Mouse (Mus musculus) retina, adult 2 months (tissue): ENCODE results near the gene Ist1.

Source experiments
- DNase-seq: peaks from one replicate; pipeline ENCODE4 v3.0.0-alpha.2; 2012; ENCODE audit warnings: low read depth, low spot score

Ist1 gene

DNA sequence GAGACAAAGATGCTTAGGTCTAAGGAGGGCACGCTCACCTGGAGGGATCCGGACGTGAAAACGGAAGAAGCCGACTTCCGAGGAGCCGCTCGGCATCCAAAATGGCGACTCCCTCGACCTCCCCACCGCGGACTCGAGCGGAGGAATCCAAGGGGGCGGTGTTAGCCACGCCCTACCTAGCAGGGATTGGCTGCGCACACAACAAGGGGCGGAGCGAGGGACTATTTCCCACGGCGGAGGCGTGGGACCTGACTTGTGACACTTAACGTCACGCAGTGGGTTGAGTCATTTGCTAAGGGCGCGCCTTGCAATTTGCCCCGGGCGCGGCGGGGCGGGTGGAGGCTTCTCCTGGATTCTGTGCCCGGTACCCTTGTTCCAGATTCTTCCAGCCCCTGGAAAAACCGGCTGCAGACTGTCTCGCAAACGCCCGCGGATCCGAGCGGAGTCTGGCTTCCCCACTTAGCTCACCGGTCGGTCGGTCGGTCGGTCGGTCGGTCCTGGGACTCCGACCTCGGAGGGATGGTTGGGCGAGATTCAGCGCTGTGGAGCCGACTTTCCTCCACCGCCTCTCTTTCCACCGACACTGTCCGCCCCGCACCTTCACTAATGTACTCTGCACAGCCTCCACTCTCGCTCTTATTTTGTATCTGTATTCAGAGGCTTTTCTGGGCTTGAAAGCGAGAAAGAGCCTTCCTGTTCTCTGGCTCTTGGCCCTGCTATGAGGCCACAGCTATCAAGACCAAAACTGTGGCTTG lies at the start of gene Ist1:
Gene Ist1 (minus strand): TSS at position 115 of the 755 bp plus-strand sequence.
- DNase-seq, result peak; percentile 98

- DNase-seq, result no peak
Observed at GRCm38 (mm10) chr8:109738049-109738380, 45.0 kb upstream of the Ist1 start.

GRCm38 (mm10) chr8:109737237-109738048 lies 44.4 kb upstream of the Ist1 start, which contains the start of gene Atxn1l:
Gene Atxn1l (minus strand): TSS chr8:109737739.
- DNase-seq, result peak; percentile 78

- DNase-seq, result no peak
Observed at GRCm38 (mm10) chr8:109736819-109737218, 43.8 kb upstream of the Ist1 start.

DNA sequence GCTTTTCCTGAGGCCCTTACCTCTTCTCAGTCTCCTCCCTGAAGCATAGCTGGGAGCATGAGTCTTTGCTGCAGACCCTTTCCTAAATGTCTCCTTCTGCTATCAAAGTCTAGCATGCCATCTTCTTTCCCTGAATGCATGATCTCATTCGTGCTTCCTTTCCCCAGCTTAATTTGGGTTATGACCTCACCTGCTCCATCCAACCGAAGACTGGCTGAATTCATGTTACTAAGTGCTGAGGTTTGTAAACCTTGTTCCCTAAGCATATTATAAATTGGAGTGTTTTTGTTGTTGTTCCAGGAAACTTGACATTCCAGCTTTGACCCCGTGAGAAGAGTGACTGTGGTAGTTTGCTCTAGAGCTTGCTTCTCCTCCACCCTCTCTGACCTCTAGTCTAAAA lies 41.0 kb upstream of the Ist1 start:
- no peak for DNase-seq

GRCm38 (mm10) chr8:109731012-109731411 lies 38.0 kb upstream of the Ist1 start:
- no peak for DNase-seq

DNA sequence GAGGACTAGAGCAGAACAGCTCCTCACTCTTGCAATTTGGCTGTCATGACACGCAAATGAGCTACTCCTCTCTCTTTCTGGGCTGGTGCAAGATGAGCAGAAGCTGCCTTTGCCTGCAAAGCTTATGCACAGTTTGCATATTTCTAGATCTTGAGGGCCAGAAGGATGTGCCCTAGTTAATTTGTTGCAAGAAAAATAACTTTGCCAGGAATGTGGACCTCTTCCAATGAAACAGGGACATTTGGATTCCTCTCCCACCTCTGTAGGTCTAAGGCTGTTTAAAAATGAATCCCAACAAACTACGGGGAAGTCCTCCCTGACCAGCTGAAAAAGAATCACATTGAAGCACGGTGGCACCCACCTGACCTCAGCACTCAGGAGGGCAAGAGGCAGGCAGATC lies 32.0 kb upstream of the Ist1 start:
- no peak for DNase-seq

GRCm38 (mm10) chr8:109714961-109715360 lies 21.9 kb upstream of the Ist1 start:
- no peak for DNase-seq

- no peak for DNase-seq
Observed at GRCm38 (mm10) chr8:109712521-109712920, 19.5 kb upstream of the Ist1 start.

- DNase-seq, result no peak
Observed at GRCm38 (mm10) chr8:109707921-109708320, 14.9 kb upstream of the Ist1 start.

- peak; percentile 54 for DNase-seq
Observed at GRCm38 (mm10) chr8:109706874-109707237, 13.8 kb upstream of the Ist1 start.

GRCm38 (mm10) chr8:109706076-109706873 lies 13.2 kb upstream of the Ist1 start:
- no peak for DNase-seq

- peak; percentile 89 for DNase-seq
Observed at GRCm38 (mm10) chr8:109705320-109706075, 12.4 kb upstream of the Ist1 start, which contains the start of gene Zfp821. Gene Zfp821 (plus strand): TSS chr8:109705546.

DNA sequence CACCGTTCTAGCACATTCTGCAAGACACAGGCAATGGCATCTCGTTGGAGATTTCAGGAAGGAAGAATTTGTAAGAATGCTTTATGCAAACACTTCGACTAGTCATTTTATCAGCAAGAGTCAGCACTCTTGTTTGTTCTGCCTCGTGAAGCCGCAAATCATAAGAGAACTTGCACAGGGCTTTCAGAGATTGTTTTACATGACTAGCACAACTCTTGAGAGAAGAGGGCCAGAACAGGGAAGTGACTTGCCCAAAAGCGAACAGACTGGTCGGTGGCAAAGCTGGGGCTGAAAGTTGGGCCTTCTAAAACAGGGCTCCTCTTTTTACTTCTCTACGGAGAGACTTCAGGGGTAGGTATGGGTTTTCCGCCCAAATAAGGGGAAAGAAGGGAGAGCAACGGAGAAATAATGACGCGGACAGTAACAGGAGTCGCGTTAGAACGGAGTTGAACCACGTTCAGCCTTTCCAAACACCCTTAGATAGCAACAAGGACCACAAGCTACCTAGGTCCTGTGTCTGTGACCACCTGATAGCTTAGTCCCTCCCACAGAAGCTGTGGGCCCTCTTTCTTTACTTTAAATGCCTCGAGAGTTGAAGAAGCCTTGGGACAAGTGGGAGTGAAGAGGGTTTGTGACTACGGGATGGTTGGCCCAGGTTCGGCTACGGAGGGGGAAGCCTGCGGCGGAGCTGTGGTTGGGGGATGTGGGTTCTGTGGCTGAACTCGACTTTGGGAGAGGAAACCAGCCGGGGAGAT lies 11.7 kb upstream of the Ist1 start:
- DNase-seq, result no peak

- DNase-seq, result no peak
Observed at GRCm38 (mm10) chr8:109698477-109698876, 5.4 kb upstream of the Ist1 start.

GRCm38 (mm10) chr8:109697754-109698153 lies 4.7 kb upstream of the Ist1 start:
- DNase-seq, result no peak

DNA sequence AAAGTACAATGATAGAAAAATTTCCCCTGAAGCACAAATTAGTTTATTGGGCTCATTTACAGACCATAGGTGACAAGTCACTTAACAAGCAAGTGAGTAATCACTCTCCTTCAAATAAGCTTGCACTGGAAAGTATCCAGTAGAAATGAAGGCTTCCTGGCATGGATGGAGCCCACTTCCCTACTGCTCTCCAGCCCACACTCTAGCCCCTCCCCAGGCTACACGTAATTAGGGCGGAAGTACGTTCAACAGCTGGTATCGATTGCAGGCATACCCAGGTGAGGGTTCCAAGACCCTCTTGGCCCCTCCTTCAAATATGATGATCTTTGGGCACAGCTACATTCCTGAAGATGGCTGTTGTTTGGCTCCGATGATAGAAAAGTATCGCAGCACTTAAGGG lies 1.1 kb upstream of the Ist1 start:
- no peak for DNase-seq

DNA sequence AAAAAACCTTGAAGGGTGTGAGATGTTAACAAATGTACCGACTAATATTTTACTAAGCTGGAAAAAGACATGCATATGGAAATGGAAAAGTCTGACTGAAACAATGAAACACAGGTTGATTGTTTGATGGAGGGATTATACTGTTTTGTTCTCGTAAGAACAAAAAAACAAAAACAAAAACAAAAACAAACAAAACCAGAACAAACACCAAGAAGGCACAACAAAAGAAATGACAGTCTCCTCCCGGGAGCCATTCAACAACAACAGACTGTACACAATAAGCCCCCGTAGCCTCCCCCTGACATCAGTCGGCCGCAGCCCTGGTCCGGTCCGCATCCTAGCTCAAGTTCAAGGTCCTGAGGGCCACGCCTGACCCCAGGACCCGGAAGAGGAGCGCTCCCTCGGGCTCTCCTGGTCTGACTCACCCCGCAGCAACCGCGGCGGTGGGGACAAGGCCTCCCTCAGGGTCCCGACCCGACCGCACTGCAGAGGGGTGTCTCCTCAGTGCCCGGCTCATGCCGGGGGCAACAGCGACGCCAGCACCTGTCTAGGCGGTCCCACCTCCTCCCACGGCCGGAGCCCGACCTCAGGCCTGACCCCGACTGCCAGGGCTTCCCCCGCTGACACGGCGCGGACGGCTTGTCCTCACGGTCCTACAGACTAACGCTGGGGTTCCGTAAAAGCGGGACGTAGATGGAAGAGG lies 466 bp downstream of the Ist1 start:
- no peak for DNase-seq

DNA sequence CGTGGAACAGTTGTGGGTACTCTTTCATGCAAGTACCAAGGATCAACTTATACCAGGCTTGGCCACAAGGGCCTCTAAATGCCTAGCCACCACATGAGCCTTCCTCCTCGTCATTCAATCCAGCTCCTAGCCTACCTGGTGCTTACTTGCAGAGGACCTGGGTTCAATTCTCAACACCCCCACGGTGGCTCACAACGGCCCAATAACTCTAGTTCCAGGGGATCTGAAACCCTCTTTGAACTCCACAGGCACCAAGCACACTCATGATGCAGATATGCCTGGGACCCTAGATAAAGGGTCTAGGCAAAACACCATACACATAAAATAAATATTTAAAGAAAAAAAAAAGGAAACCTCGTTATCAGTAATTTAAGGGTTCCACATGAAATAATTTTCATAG lies 1.3 kb downstream of the Ist1 start:
- DNase-seq, result no peak

GRCm38 (mm10) chr8:109687248-109687647 lies 5.8 kb downstream of the Ist1 start:
- DNase-seq, result no peak
